Mouse (Mus musculus) splenic B cell, adult 2 months (primary cell): Measurements from ENCODE around the gene Asb11.
A peak's percentile ranks its signal among the peaks of the same experiment; 100 is the strongest.

Source experiments
- DNase-seq: peaks from one replicate; pipeline ENCODE4 v3.0.0-alpha.2; 2011; ENCODE audit warnings: low read depth, low spot score
- H3K27me3 ChIP-seq: 2 replicates; pipeline ENCODE4 v1.6.1; 2012; ENCODE audit warnings: mild to moderate bottlenecking, low read length, moderate library complexity, mixed read lengths; ENCODE audit not compliant: control insufficient read depth, poor library complexity, insufficient read depth, severe bottlenecking
- H3K36me3 ChIP-seq: 2 replicates; pipeline ENCODE4 v1.6.1; 2012; ENCODE audit warnings: mild to moderate bottlenecking, low read length, moderate library complexity, mixed read lengths; ENCODE audit not compliant: control insufficient read depth, poor library complexity, insufficient read depth, severe bottlenecking

The Asb11 gene

DNA sequence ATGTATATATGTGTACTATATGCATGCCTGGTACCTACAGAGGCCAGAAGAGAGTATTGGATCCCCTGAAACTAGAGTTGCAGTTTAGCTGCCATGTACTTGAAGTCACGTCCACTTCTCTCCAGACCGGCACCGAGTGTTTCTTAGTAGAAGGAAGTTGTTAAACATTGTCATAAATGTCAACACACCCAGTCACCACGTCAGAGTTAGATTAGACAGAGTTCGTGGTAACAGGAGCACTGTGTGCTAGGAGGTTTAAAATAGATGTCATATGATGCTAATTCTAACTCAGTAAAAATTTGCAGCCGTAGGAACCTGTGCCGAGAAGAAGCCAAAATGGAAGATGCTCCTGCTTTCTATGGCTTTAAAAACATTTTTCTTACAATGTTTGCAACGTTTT lies at the start of gene Asb11:
Gene Asb11 (plus strand): TSS at position 286 of the 400 bp plus-strand sequence.
- no peaks in the 10 kb centered on the region for H3K36me3 ChIP-seq
- no peak for DNase-seq
- H3K27me3 ChIP-seq = no peaks in the 10 kb centered on the region

GRCm38 (mm10) chrX:164394091-164394490 lies 42.7 kb upstream of the Asb11 start:
- no peak for DNase-seq
- Histone ChIP-seq H3K27me3 (no peaks in the 10 kb centered on the region), H3K36me3 (no peaks in the 10 kb centered on the region)

GRCm38 (mm10) chrX:164398456-164398855 lies 38.3 kb upstream of the Asb11 start:
- Histone ChIP-seq H3K36me3 (no peaks in the 10 kb centered on the region), H3K27me3 (no peaks in the 10 kb centered on the region)
- peak; percentile 20 for DNase-seq

- Histone ChIP-seq H3K27me3 (no peaks in the 10 kb centered on the region), H3K36me3 (no peaks in the 10 kb centered on the region)
- no peak for DNase-seq
Measured at GRCm38 (mm10) chrX:164405080-164405649, 31.6 kb upstream of the Asb11 start.

DNA sequence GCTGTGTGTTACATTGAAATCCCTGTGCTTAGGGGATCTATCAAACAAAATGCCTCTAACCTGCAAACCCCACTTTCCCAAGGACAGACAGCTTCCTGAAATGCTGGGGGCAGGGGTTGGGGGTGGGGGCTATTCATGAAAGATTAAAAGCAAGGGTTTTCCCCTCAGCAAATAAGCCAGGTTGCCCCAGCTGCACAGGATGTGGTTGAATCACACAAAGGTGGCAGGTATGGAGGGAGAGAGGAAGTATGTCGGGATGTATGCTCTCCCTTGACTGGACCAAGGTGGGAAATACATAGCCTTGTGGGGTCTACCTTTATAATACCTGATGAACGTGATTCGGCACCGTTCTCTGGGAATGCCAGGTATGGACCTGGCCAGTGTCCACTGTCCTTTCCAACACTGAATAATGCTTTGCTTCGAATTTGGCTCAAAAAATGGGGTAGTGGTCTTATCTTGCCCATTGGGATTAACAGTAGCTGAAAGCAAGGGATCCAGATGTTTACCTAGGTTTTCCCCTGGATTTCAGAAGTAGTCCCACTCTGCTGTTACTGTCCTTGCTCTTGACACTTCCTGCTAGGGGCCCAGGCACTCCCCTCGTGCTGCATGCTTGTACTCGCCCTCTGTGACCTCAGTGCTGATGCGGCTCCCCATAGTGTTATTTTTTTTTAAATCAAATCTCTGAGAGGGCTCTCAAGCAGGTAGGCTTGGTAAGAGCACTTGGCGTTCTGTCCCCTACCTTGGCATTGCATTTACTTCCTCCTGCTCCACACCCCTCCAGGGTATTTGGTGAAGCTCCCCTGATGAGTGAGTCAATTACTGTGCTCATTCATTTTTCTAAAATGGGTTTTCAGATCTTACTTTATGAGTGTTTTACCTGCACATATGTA lies 30.4 kb upstream of the Asb11 start:
- H3K27me3 ChIP-seq = no peaks in the 10 kb centered on the region
- peak; percentile 2 for DNase-seq
- H3K36me3 ChIP-seq = no peaks in the 10 kb centered on the region

DNA sequence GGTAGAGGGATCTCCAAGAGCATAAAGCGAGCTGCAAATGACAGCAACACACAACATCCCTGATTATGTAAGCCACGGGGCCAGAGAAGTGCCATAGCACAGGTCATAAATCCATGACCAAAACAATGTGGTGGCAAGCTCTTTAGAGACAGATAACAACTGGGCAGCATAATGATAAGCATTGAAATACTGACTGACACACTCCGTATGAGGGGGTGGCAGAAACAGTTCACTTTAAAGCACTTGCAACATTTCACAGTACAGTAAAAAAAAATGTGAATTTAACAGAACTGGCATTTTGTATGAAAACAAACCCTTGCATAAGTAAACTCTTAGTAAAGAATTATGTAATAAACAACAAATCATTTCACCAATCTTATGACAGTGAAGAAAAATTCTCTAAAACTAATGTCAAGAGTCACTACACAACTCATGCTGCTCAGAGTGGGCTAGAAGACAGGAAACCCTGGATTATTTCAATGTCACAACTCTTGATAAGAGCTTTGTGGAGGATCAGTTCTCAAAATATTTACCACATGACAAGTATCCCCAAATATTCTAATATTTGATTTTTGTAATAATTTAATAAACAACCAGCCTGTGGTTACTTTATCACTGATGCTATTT lies 28.4 kb upstream of the Asb11 start:
- DNase-seq = no peak
- no peaks in the 10 kb centered on the region for H3K27me3 ChIP-seq
- H3K36me3 ChIP-seq = no peaks in the 10 kb centered on the region

DNA sequence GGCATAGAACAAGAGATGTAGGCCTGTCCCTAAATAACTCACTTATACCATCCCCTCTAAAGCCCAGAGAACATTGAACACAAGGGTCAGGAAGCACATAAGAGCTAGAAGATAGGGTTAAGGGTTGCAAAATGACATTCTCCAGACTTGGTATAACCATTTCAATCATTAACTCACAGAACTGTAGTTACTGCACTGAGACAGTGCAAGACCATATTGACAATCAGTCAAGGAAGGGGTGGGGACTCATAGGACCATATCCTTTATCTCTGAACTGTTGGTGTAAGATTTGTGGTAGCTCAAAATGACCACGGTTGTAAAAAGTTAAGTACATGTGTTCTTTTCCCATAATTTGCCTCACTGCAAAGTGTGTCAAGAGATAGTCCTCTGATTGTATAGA lies 26.2 kb upstream of the Asb11 start:
- H3K36me3 ChIP-seq = no peaks in the 10 kb centered on the region
- no peaks in the 10 kb centered on the region for H3K27me3 ChIP-seq
- DNase-seq = no peak

DNA sequence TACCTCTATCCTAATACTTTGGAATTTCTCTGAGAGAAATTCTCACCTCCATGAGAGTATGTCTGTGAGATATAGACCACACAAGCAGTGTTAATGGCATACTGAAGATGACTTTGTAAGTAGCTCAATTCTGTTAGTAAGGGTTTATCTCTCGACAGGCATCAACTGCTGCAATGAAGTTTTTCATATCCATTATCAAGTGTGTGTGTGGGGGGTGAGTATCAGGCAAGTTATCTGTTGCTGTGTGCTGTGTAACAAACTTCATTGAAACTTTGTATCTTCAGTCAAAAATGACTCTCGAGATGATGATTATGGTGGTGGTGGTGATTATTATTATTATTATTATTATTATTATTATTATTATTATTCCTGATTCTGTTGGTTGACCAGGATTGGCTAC lies 20.0 kb upstream of the Asb11 start:
- Histone ChIP-seq H3K27me3 (no peaks in the 10 kb centered on the region), H3K36me3 (no peaks in the 10 kb centered on the region)
- no peak for DNase-seq

DNA sequence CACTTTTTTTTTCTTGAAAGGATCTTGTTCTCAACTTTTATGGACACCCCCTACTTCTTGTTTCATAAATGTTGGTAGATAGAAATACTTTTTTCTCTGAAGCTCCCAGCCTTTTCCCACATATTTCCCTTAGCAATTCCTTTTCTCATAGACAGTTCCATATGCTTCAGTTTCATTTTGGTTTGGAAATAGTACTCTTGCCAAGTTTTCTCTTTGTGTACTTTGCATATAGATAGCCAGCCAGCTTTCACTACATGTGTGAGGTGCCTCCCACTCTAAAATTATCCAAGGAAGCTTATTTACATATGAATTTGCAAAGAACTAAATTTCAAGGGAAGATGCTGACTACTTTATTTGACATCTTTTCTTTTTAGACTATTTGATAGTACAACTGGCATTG lies 18.8 kb upstream of the Asb11 start:
- no peaks in the 10 kb centered on the region for H3K27me3 ChIP-seq

GRCm38 (mm10) chrX:164419471-164419939 lies 17.3 kb upstream of the Asb11 start, which contains the start of gene Piga:
Piga (plus strand) TSS chrX:164419787.
- DNase-seq = peak; percentile 96
- Histone ChIP-seq H3K36me3 (no peaks in the 10 kb centered on the region), H3K27me3 (no peaks in the 10 kb centered on the region)

More for the DNA sequence above, 18.8 kb upstream of the Asb11 start:
- no peak for DNase-seq
- H3K36me3 ChIP-seq = no peaks in the 10 kb centered on the region

DNA sequence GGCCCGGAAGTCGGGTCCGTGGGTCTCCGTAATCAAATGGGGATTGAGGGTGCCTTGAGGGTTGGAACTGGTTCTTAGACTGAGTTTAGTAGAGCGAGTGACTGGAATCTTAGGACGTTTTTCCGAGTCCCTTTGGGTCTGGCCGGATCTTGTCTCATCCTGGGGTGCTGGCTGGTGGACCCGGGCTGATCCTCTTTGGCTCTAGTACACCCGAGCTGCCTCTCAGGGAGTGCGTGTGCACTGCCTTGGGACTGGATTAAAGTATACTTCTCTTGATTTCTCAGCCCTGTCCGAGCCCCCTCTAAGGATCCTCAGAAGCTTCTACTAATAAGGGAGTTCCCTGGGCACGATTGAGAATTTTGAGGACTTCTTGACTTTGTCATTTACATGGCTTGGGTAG lies 16.8 kb upstream of the Asb11 start:
- Histone ChIP-seq H3K36me3 (no peaks in the 10 kb centered on the region), H3K27me3 (no peaks in the 10 kb centered on the region)
- DNase-seq = no peak

- DNase-seq = no peak
- H3K27me3 ChIP-seq = no peaks in the 10 kb centered on the region
Measured at GRCm38 (mm10) chrX:164420518-164420917, 16.3 kb upstream of the Asb11 start.

DNA sequence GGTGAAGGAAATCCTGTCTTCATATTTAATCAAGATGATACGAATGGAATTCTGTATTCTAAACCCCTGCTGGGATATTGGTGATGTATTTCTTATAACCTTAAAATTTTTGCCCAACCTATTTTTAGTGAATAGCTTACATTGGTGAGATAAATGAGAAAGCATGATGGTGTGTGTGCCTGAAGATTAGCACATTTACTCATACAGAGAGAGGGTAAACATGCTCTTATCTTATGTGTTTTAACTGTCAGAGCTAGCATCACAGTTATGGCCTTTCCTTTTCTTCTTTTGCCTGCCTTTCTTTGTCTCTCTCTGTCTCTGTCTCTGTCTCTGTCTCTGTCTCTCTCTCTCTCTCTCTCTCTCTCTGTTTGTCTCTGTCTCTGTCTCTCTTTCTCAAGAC lies 12.0 kb upstream of the Asb11 start:
- Histone ChIP-seq H3K36me3 (no peaks in the 10 kb centered on the region), H3K27me3 (no peaks in the 10 kb centered on the region)
- DNase-seq = no peak

More at GRCm38 (mm10) chrX:164420518-164420917, 16.3 kb upstream of the Asb11 start:
- no peaks in the 10 kb centered on the region for H3K36me3 ChIP-seq

DNA sequence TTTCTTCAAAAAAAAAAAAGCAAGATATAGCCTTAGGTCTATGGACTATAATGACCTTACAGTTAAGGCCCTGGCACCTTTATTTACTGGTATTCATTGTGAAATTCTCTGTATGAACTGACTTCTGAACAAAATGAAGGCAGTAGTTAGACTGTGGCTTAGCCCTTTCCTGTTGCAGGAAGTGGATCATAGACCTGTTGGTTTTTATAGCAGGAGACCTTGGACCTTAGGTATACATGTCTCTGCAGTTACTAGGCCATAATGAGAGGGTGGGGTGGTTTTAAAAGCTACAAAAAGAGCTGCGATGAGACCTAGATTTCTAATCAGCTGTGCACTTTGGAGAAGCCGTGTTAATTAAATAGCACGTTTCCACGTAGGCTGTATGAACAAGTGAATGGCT lies 9.5 kb upstream of the Asb11 start:
- H3K36me3 ChIP-seq = no peaks in the 10 kb centered on the region
- H3K27me3 ChIP-seq = no peaks in the 10 kb centered on the region
- DNase-seq = no peak

DNA sequence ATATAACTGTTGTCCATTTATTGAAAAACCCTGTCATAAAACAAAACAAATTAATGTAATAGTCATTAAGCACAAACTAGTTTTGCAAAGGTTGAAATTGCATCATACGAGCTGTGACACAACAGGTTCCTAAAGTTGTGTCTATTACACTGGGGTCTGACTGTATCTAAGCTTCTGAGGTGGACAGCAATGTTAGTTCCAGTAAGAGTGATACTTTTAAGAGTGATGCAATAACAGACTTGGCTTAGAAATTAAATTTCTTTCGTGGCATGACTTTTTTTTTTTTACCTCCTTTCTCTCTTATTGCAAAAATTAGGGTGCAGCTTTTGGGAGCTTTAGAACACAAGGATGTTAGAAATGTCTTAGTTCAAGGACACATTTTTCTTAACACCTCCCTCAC lies 8.6 kb upstream of the Asb11 start:
- H3K36me3 ChIP-seq = no peaks in the 10 kb centered on the region
- no peak for DNase-seq
- H3K27me3 ChIP-seq = no peaks in the 10 kb centered on the region
